Mouse (Mus musculus) hindbrain, embryonic 13.5 days (tissue): ENCODE results near the gene Sptbn1. TPM values are rescaled to one million over a fixed set of nuclear protein-coding genes. Genes with fewer than 3 reads are reported as not detected.
"Not testable (repeated sequence)": the region's sequence is repeated elsewhere in the genome, so short reads cannot be mapped to it uniquely, and the experiment has no call there.

Source experiments
- ATAC-seq: fragments of 200-750 bp; cut with Nextera tagmentation; 2 replicates; pipeline ENCODE4 v1.8.0; 2017; ENCODE audit warnings: moderate TSS enrichment; ENCODE audit not compliant: low FRiP score
- H3K27ac ChIP-seq: fragments of 300-500 bp; sonication (generic); 2 replicates; pipeline ENCODE4 v1.5.1; 2015; ENCODE audit warnings: inconsistent platforms, mild to moderate bottlenecking, moderate library complexity
- H3K27me3 ChIP-seq: fragments of 300-500 bp; sonication (generic); 2 replicates; pipeline ENCODE4 v1.6.1; 2015; ENCODE audit warnings: mild to moderate bottlenecking, inconsistent platforms
- H3K36me3 ChIP-seq: fragments of 300-500 bp; sonication (generic); 2 replicates; pipeline ENCODE4 v1.6.1; 2015; ENCODE audit warnings: mild to moderate bottlenecking, inconsistent platforms
- H3K4me1 ChIP-seq: fragments of 300-500 bp; sonication (generic); replicated peaks from 2 replicates; pipeline ENCODE4 v1.6.1; 2015; ENCODE audit warnings: inconsistent platforms
- H3K4me2 ChIP-seq: fragments of 300-500 bp; sonication (generic); 2 replicates; pipeline ENCODE4 v1.6.1; 2015; ENCODE audit warnings: inconsistent platforms, mild to moderate bottlenecking, moderate library complexity
- H3K4me3 ChIP-seq: fragments of 300-500 bp; sonication (generic); 2 replicates; pipeline ENCODE4 v1.5.1; 2015; ENCODE audit warnings: mild to moderate bottlenecking, inconsistent platforms
- H3K9ac ChIP-seq: fragments of 300-500 bp; sonication (generic); 2 replicates; pipeline ENCODE4 v1.6.1; 2015; ENCODE audit warnings: mild to moderate bottlenecking, inconsistent platforms
- H3K9me3 ChIP-seq: fragments of 300-500 bp; sonication (generic); 2 replicates; pipeline ENCODE4 v1.6.1; 2016; ENCODE audit warnings: inconsistent platforms
- WGBS: fragments of 180-500 bp; shearing (Covaris S2); methylation state at CpG from one replicate; pipeline ENCODE4 v1.1.7; 2015; 5-methylcytosine and 5-hydroxymethylcytosine counted together
- polyA plus RNA-seq: library from polyadenylated mRNA; unstranded; fragments of >200 nt; fragmentation: Nextera tagmentation; extraction: Ambion mirVana; gene quantifications from 2 replicates; pipeline ENCODE4 v1.2.1, GENCODE M21; 2015

The Sptbn1 gene
- polyA plus RNA-seq, 1 experiment from 2014 or later, result 156 TPM

GRCm38 (mm10) chr11:30268648-30269375, 837 bp upstream of the Sptbn1 start:
- whole genome bisulfite sequencing, result 6% methylated on average over 15 of the region's 15 CpGs
- H3K27me3 ChIP-seq, result peaks cover 3% of the 10 kb centered on the region; the same call in 1 of the 2 replicates
- peak overlapping the region; percentile 58 for H3K4me2 ChIP-seq
- ATAC-seq, result peak; percentile 34
- peak overlapping the region; percentile 99 for H3K4me3 ChIP-seq
- peak overlapping the region; percentile 98 for H3K27ac ChIP-seq
- H3K9me3 ChIP-seq, result no peaks in the 10 kb centered on the region
- H3K9ac ChIP-seq, result peak overlapping the region; percentile 71
- no peaks in the 10 kb centered on the region for H3K36me3 ChIP-seq
- peaks cover 32% of the 10 kb centered on the region for H3K4me1 ChIP-seq

GRCm38 (mm10) chr11:30267036-30267891, 711 bp downstream of the Sptbn1 start:
- WGBS, result under 1% methylated on average over 69 of the region's 69 CpGs
- peak overlapping the region; percentile 98 for H3K27ac ChIP-seq
- H3K4me2 ChIP-seq, result peak overlapping the region; percentile 80
- peak overlapping the region; percentile 99 for H3K4me3 ChIP-seq
- peak overlapping the region; percentile 97 for H3K9ac ChIP-seq
- peak; percentile 69 for ATAC-seq
- H3K36me3 ChIP-seq, result no peaks in the 10 kb centered on the region
- H3K4me1 ChIP-seq, result peaks cover 39% of the 10 kb centered on the region
- H3K9me3 ChIP-seq, result no peaks in the 10 kb centered on the region
- peaks cover 3% of the 10 kb centered on the region; the same call in 1 of the 2 replicates for H3K27me3 ChIP-seq

- Histone ChIP-seq H3K4me2 (peak overlapping the region; percentile 80), H3K36me3 (no peaks in the 10 kb centered on the region), H3K9ac (peak overlapping the region; percentile 97), H3K4me1 (peaks cover 39% of the 10 kb centered on the region), H3K4me3 (peak overlapping the region; percentile 99), H3K27me3 (peaks cover 3% of the 10 kb centered on the region; the same call in 1 of the 2 replicates), H3K27ac (peak overlapping the region; percentile 98), H3K9me3 (no peaks in the 10 kb centered on the region)
- ATAC-seq, result peak; percentile 6
- 5% methylated on average over 7 of the region's 7 CpGs for WGBS
Measured at GRCm38 (mm10) chr11:30266691-30267035, 1.3 kb downstream of the Sptbn1 start.

GRCm38 (mm10) chr11:30265666-30266065, 2.3 kb downstream of the Sptbn1 start:
- H3K27me3 ChIP-seq, result peaks cover 3% of the 10 kb centered on the region; the same call in 1 of the 2 replicates
- H3K27ac ChIP-seq, result peak overlapping the region; percentile 20; the same call in 1 of the 2 replicates
- H3K9me3 ChIP-seq, result no peaks in the 10 kb centered on the region
- H3K4me3 ChIP-seq, result peak overlapping the region; percentile 99
- no peak for ATAC-seq
- 77% methylated on average over 2 of the region's 2 CpGs for WGBS
- H3K9ac ChIP-seq, result peak overlapping the region; percentile 75
- H3K36me3 ChIP-seq, result no peaks in the 10 kb centered on the region
- H3K4me1 ChIP-seq, result peaks cover 39% of the 10 kb centered on the region
- H3K4me2 ChIP-seq, result peak overlapping the region; percentile 80

GRCm38 (mm10) chr11:30263627-30264026, 4.3 kb downstream of the Sptbn1 start:
- Histone ChIP-seq H3K4me1 (peaks cover 30% of the 10 kb centered on the region), H3K36me3 (no peaks in the 10 kb centered on the region), H3K9ac (no peak overlapping the region), H3K4me2 (peak overlapping the region; percentile 19; the same call in 1 of the 2 replicates), H3K27ac (no peak overlapping the region), H3K27me3 (no peaks in the 10 kb centered on the region), H3K9me3 (no peaks in the 10 kb centered on the region), H3K4me3 (no peak overlapping the region)
- 79% methylated on average over 2 of the region's 2 CpGs for WGBS
- no peak for ATAC-seq

GRCm38 (mm10) chr11:30258739-30259350, 9.1 kb downstream of the Sptbn1 start:
- H3K27ac ChIP-seq, result no peak overlapping the region
- no peaks in the 10 kb centered on the region for H3K9me3 ChIP-seq
- 92% methylated on average over 6 of the region's 6 CpGs for WGBS
- no peak overlapping the region for H3K9ac ChIP-seq
- no peaks in the 10 kb centered on the region for H3K27me3 ChIP-seq
- no peak overlapping the region for H3K4me2 ChIP-seq
- no peak overlapping the region for H3K4me3 ChIP-seq
- peaks cover 19% of the 10 kb centered on the region for H3K4me1 ChIP-seq
- H3K36me3 ChIP-seq, result no peaks in the 10 kb centered on the region
- no peak for ATAC-seq

- Histone ChIP-seq H3K9me3 (no peaks in the 10 kb centered on the region), H3K4me2 (no peak overlapping the region), H3K27ac (no peak overlapping the region), H3K4me3 (no peak overlapping the region), H3K4me1 (peaks cover 11% of the 10 kb centered on the region), H3K9ac (no peak overlapping the region), H3K36me3 (no peaks in the 10 kb centered on the region), H3K27me3 (no peaks in the 10 kb centered on the region)
- no peak for ATAC-seq
- 52% methylated on average over 1 of the region's 1 CpGs for WGBS
Measured at GRCm38 (mm10) chr11:30257812-30258211, 10.2 kb downstream of the Sptbn1 start.

- Histone ChIP-seq H3K27ac (no peak overlapping the region), H3K4me3 (no peak overlapping the region), H3K36me3 (no peaks in the 10 kb centered on the region), H3K4me2 (no peak overlapping the region), H3K9ac (no peak overlapping the region), H3K27me3 (no peaks in the 10 kb centered on the region), H3K9me3 (no peaks in the 10 kb centered on the region), H3K4me1 (peaks cover 11% of the 10 kb centered on the region)
- no peak for ATAC-seq
Measured at GRCm38 (mm10) chr11:30257085-30257484, 10.9 kb downstream of the Sptbn1 start.

- Histone ChIP-seq H3K27ac (0 out of 2 replicates have a peak overlapping the region, but pooled peaks have one; percentile 18), H3K9ac (no peak overlapping the region), H3K27me3 (no peaks in the 10 kb centered on the region), H3K9me3 (no peaks in the 10 kb centered on the region), H3K4me2 (no peak overlapping the region), H3K4me3 (no peak overlapping the region), H3K4me1 (peaks cover 14% of the 10 kb centered on the region), H3K36me3 (no peaks in the 10 kb centered on the region)
- no peak for ATAC-seq
- 62% methylated on average over 5 of the region's 5 CpGs for WGBS
Measured at GRCm38 (mm10) chr11:30256491-30256890, 11.5 kb downstream of the Sptbn1 start.

- not testable (repeated sequence) for H3K4me2 ChIP-seq, H3K4me3 ChIP-seq, ATAC-seq, H3K36me3 ChIP-seq, H3K9ac ChIP-seq, H3K9me3 ChIP-seq, H3K27ac ChIP-seq, H3K27me3 ChIP-seq
- WGBS, result 96% methylated on average over 3 of the region's 3 CpGs
- H3K4me1 ChIP-seq, result peaks cover 18% of the 10 kb centered on the region
Measured at GRCm38 (mm10) chr11:30255211-30255610, 12.8 kb downstream of the Sptbn1 start.

- WGBS, result 87% methylated on average over 11 of the region's 11 CpGs
- ATAC-seq, result no peak
- no peak overlapping the region for H3K27ac ChIP-seq
- no peaks in the 10 kb centered on the region for H3K9me3 ChIP-seq
- H3K27me3 ChIP-seq, result no peaks in the 10 kb centered on the region
- H3K36me3 ChIP-seq, result no peaks in the 10 kb centered on the region
- H3K4me2 ChIP-seq, result no peak overlapping the region
- peaks cover 20% of the 10 kb centered on the region for H3K4me1 ChIP-seq
- no peak overlapping the region for H3K9ac ChIP-seq
- H3K4me3 ChIP-seq, result no peak overlapping the region
Measured at GRCm38 (mm10) chr11:30251294-30251904, 16.6 kb downstream of the Sptbn1 start.
